Mouse (Mus musculus): ENCODE measurements at regions not wholly inside any gene's neighbourhood (a gene's known extent, or its start where the extent isn't known, plus 50 kb on each side); places are given as distances from the start of the nearest gene placed in this dataset.

- TF ChIP-seq POLR2A (IDR thresholded peaks at IDR 0.05; ENCODE audit: borderline replicate concordance, low read depth, low read length): no peak
- no peak for TF ChIP-seq CTCF (IDR thresholded peaks at IDR 0.05; ENCODE audit: low read depth, low read length)
These were observed 78.8 kb upstream of the Ube2e3 start for GRCm38 (mm10) chr2:78789124-78789523.

Data from bone marrow macrophage, adult 2 months (primary cell).